ENCODE assay signal across 8 mouse cellular contexts in genomic region chr11:107794103-107794493, GRCm38 (mm10). TPM values are rescaled to one million over a fixed set of nuclear protein-coding genes. Genes with fewer than 3 reads are reported as not detected.
DNase-seq lines count a peak whose midpoint lies in the region; ATAC-seq lines count a peak whose summit lies in the region.

No protein-coding gene starts in this region.

- H3K9me3 ChIP-seq in liver, embryonic 13.5 days (replicated peaks) = no peaks in the 10 kb centered on the region

- peak overlapping the region; percentile 54 for H3K4me2 ChIP-seq in liver, embryonic 13.5 days

- ATAC-seq in liver, embryonic 13.5 days (ENCODE audit: low read depth) = no peak

- peak overlapping the region; percentile 40 for H3K4me3 ChIP-seq in liver, embryonic 13.5 days (replicated peaks)

- no peak overlapping the region for H3K9ac ChIP-seq in liver, embryonic 13.5 days

- H3K27me3 ChIP-seq in liver, embryonic 13.5 days = peaks cover 80% of the 10 kb centered on the region

- peak; percentile 56 for DNase-seq in left cerebral cortex, postnatal 4 days
- no peak for DNase-seq in left cerebral cortex, postnatal 14 days (ENCODE audit: low spot score in 2 of 2)
- peak; percentile 66 for DNase-seq in embryo, embryonic 11 days
- peak; percentile 28 for DNase-seq in heart, postnatal 4 days
- no peak for DNase-seq in liver, embryonic 13.5 days
- peak; percentile 63 for DNase-seq in testis, postnatal 10 days (ENCODE audit: low spot score)
- no peak for DNase-seq in cerebellum, adult 9-10 months
- no peak for DNase-seq in cerebellum, adult 11-12 months

- H3K36me3 ChIP-seq in liver, embryonic 13.5 days = no peaks in the 10 kb centered on the region

- peaks cover 5% of the 10 kb centered on the region; the same call in 1 of the 2 replicates for H3K4me1 ChIP-seq in liver, embryonic 13.5 days (replicated peaks)

- 2% methylated on average over 38 of the region's 41 CpGs for WGBS in liver, embryonic 13.5 days (ENCODE audit: insufficient replicate concordance)

- intact Hi-C loops in left cerebral cortex, postnatal 4 days (cut with DNase I) = no loop called here
- intact Hi-C loops in left cerebral cortex, postnatal 14 days (cut with DNase I) = loop anchor here (5.0 kb wide), 1 partner anchor 167 kb away; no protein-coding TSS in a partner anchor

- no peak overlapping the region for H3K27ac ChIP-seq in liver, embryonic 13.5 days

RNA-seq across cellular contexts. Expression of gene Cacng4, which starts 0.3 kb away (rescaled TPM):
- 100 to 1,000 TPM; 184 to 207 TPM for total RNA-seq in left cerebral cortex, postnatal 4 days (2021)
- total RNA-seq in left cerebral cortex, postnatal 14 days (2021) = 10 to 100 TPM; 55.4 to 56.2 TPM
- under 1 TPM; 0.41 to 0.64 TPM for total RNA-seq in heart, postnatal 4 days (2021)
- polyA plus RNA-seq in liver, embryonic 13.5 days (2015; fragmentation: Nextera tagmentation; extraction: Ambion mirVana) = 0.13 and 0.15 TPM in 2 replicates

Comparison
In these comparisons a context has a peak if more than half of its experiments do, and no peak if none do; other contexts are left out.
1. DNase-seq: peak in left cerebral cortex, postnatal 4 days (single experiment), embryo, embryonic 11 days (single experiment), heart, postnatal 4 days (single experiment) and testis, postnatal 10 days (single experiment); none in left cerebral cortex, postnatal 14 days (0 of 2), liver, embryonic 13.5 days (single experiment), cerebellum, adult 9-10 months (single experiment) and cerebellum, adult 11-12 months (single experiment).
2. RNA of gene Cacng4, which starts 0.3 kb away (total RNA-seq): 184 to 207 TPM in left cerebral cortex, postnatal 4 days and 55.4 to 56.2 TPM in left cerebral cortex, postnatal 14 days; 0.41 to 0.64 TPM in heart, postnatal 4 days; every median in the first group is over 10 times any median in the second.